Mouse (Mus musculus) frontal cortex, postnatal 14 days (tissue): Measurements from ENCODE around the gene P2ry6.

Experiments used
- DNase-seq, 2 experiments: peaks; one replicate each; pipeline ENCODE4 v3.0.0; 2022; ENCODE audit warnings: low spot score in 2 of 2

Gene P2ry6

DNA sequence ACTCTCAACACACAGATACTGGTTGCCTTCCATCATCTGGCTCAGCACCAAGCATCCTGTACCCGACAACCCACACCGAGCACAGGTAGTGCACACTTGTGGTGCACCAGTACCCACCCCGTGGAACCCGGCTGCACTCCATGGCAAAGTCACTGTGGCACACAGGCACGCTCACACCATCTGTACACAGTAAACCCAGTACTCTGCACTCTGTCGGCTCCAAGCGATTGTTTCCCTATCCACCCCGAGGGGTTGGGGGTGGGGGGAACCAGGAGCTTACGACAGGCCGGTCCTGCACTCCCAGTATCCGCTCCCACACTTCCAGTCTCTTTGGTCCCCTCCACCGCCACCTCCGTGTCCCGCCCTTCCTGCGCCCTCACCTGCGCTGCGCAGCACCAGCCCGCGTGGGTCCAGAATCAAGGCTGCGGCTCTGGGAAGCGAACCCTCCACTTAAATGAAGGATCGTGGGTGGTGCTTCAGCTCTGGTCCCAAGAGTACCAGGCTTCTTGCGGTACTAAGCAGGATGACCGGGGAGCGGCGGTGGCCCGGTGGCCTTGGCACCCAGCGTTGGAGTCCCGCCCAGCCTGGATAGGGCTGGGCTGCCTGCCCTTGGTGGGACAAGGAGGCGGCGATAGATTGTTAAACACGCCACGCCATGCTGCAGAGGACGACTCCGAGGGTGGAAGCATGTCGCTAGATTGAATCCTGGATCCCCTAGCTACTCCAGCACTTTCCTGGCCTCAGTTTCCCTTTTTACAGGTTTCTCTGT lies at the start of gene P2ry6:
Gene P2ry6, minus strand, starts transcription at position 515 of the 769 bp plus-strand sequence.
- DNase-seq, result no peak

DNA sequence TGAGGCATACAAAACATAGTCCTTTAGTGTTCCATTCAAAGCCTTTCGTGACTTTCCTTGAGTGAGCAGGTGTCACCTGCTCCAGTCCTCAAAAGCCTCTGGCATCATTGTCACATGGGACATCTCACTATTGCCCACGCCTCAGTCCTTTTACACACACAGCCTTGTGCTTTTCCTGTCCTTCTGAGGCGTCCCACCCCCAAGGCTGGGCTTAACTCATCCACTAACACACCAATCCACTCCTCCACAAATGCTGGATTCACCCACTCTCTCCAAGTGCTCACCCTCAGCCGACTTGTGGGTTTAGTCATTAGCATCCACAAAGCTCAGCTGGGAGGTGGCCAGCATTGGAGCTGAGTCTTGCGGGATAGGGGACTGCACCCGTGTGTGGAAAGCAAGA lies 43.0 kb upstream of the P2ry6 start:
- DNase-seq, result no peak

DNA sequence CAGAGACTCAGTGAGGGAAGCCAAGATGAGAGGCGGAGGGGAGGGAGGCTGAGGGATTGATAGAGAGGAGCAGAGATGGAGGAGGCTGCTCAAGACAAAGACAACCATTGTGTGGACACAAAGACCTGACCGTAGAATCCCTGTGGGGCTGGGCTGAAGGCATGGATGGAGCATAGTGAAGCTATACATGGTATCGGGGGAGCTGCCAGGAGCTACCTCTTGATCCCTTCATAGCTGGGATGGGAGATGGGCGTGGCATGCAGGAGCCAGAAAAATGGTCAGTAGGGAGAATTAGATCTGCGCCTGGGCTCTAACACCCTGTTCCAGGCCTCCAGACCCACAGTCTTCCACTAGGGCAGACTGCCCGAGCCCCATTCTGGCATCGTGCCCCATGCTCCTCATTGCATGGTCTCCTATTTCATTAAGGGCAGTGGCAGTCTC lies 42.6 kb upstream of the P2ry6 start:
- DNase-seq, result peak in 1 of 2 experiments; percentile 25

DNA sequence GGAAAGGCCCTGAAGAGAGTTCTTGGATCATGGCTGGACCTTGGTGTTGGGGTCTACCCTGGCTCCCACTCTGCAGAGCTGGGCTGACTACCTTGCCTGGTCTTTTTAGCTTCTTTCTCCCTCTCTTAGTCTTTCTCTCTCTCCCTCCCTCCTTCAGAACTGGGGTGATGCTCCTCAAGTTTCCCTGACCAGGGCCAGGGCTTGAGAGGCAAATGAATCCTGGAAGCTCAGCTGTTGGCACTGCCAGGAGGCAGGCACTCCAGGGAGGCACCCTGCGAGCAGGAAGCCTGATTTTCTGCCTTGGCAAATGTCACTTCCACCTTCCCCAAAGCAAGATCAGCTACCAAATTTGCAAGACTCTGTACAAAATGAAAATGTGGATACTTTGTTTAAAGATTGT lies 40.5 kb upstream of the P2ry6 start:
- no peak for DNase-seq

DNA sequence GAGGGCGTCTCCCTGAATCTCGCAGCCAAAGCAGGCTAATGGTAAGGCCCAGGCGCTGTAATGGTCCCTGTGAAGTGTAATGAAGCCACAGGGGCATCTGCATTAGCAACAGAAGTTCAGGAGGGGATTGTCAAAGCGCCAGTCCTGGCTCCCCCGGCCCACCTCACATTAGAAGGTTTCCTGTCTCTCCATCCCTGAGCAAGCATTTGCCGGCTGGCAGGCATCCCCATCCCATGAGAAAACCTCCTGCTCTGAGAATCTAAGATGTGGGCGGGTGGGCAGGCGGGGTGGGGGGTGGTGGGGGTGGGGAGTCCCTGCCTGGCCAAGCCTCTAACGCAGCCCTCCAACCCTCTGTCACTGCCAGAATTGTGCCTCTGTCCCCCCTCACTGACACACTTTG lies 39.6 kb upstream of the P2ry6 start:
- no peak for DNase-seq

DNA sequence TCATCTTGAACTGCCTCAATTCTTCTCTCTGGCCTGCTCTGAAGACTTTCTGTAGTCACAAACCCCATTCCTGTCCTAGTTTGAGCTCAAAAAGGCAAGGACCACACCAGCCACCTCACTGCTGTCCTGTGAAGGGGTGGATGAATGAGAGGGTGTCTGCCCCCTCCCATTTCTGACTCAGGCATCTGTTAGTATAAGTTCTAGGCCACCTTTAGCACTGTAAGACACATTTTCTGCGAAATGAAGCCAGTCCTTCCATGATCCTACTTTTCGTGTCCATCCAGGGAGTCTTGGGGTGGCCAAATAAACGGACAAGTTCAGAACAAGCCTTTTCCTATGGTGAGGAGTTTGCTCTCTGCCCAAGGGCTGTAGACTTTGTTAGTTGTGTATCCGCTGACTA lies 38.1 kb upstream of the P2ry6 start, which contains the start of gene P2ry2:
Gene P2ry2, minus strand, starts transcription at position 326 of the 400 bp plus-strand sequence.
- DNase-seq, result no peak

DNA sequence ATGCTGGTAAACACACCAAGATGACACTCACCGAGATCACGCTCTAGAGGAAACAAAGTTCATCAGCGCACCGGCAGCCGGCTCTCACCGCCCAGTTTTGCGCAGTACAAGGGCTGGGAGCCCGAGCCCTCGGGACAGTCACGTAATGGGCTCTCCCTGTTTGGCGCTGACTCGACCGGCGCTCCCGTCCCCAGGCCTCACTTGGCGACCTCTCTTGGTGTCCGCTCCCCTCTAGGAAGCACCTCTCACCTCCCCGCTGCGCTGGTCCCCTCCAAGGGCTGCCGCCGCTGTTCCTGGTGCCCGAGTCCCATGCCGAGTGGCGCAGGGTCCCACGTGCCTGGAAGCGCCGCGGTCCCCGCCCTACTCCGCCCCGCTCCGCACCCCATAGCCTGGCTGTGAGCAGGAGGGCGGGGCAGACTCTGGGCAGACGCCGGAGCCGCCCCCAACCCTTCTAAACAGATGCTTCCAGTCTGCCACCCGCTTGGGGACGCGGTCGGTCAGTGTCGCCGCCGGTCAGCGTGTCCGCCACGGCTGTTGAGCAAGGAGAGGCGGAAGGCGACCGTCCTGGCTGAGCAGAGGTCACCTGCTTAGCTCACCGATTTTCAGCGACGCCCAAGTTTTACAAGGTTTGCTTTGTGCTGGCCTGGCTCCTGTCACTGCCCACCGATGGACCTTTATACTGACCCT lies 37.4 kb upstream of the P2ry6 start:
- DNase-seq, result no peak

DNA sequence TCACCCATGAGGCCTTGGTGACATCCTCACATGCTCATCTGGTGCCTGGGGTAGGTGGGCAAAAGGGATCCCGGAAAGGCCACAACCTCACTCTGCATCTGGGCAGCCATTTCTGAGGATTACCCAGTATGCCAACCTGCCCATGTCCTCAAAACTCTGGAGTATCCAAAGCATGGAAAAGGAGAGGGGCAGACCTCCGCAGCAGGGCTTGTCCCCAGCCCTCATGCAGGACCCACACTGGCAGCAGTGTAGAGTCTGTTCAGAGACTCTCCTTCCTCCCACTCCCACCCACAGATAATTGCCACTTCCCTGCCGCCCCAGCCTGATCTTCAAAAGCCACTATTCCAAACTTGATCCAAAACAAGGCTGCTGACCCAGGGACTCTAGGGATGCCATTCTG lies 36.3 kb upstream of the P2ry6 start:
- DNase-seq, result no peak

DNA sequence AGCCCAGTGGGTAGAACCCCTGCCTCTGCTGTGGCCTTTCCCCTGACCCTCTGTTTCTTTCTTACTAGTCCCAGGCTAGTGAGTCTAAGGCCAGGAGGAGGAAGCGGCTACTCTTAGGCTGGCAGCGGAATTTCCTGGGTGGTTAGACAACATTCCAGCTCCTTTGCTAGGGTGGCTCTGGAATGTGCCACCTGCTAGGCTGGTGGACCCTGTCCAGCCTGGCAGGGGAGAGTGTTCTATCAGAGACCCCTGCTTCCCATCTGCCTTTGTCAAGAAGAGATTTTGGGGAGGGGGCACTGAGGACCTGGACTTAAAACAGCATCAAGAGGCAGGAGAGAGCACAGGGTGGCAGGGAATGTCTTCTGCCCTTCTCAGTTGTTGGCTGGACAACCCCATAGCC lies 31.8 kb upstream of the P2ry6 start:
- DNase-seq, result no peak

DNA sequence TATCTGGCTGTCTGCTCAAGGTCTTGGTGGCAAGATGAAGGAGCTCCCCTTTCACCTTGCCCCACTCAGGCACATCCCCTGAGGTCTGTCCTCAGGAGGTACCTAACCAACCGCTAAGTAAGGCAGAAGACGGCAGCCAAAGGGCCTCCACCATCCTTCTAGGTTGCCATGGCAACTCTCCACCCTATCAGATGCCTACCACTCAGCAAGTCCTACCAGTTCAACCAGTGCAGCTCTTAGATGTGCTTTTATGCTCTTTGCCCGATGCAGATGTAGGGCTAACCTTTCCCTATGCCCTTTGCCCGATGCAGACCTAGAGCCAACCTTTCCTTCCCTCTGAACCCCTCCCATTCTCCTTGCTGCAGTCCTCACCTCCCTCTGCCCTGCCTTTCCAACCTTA lies 30.7 kb upstream of the P2ry6 start:
- DNase-seq, result no peak

DNA sequence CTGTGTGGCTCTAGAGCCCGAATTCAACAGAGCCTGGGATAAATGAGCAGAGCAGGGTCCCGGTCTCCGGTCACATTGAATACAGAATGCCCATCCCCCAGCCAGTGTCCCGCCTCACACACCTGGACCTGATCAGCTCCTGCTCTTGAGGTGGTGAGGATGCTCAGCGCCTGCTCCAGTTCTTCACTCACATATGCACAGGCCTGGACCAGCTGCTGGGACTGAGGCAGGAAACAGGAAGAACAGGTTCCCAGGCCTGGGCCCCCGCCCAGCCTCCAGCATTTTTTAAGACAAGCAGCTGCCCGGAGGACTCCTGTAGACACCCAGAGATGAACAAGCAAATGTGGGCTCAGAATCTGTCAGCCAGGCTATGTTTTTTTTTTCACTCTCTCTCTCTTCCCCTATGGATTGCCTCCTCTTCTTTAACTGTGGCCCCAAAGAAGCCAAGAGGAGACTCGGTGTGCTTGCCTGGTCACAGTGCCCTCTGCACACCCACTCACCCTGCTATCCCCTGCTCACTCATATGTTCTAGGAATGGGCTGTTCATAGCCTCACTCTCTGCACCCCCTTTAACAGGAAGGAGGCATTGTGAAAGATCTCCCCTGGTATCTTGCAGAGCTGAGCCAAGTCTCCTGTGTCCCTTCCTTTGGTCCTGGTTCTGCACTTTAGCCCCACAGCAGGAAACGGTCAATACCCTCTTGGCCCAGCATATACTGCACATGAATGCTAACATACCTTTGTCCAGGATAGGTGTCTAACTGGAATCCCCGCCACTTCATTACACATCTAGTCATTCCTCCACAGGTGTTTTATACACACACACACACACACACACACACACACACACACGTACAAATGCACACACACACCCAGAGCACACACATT lies 29.2 kb upstream of the P2ry6 start:
- no peak for DNase-seq

DNA sequence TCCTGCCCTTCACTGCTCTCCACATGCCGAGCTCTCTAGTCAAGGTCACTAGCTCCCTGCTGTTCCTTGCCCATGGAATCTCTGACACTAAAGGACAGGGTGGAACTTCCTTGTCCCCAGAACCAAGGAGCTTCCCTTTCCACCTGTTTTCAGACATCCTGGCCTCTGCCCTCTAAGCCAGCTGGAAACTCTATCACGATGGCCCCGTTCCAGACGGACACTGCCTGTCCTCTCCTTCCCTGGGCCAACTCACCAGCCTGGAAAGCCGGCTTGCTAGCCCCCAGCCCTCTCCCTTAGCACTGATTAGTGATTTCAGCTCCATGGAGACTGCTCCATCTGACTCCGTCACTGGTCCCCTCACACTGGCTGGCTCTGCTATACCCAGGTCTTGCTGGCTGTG lies 27.8 kb upstream of the P2ry6 start:
- no peak for DNase-seq

DNA sequence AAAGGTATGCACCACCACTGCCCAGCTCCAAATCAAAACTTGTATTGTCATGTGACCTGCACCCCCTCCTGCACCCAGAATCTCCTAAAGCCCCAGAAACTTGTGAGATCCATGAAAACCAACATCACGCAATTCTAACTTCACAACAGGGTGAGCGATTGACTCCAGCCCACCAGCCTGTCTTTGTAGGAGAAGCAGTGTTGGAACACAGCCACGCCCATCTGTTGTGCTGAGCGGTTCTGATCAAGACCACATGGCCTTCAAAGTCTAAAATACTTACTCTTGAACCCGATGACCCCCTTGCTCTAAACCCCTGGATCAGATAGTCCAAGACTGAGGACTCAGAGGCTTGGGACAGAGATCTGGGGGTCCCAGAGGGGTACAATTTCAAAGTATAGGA lies 25.2 kb upstream of the P2ry6 start:
- no peak for DNase-seq

DNA sequence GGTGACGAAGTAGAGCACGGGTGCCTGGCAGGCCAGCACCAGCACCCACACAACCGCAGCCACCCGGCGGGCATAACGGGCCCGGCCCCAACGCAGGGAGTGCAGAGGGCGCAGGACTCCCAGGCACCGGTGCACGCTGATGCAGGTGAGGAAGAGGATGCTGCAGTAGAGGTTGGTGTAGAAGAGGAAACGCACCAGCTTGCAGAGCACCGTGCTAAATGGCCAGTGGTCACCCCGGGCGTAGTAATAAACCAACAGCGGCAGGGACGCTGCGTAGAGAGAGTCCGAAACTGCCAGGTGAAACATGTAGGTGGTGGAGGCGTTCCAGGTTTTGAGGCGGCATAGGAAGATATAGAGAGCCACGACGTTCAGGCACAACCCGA lies 24.1 kb upstream of the P2ry6 start:
- DNase-seq, result no peak

DNA sequence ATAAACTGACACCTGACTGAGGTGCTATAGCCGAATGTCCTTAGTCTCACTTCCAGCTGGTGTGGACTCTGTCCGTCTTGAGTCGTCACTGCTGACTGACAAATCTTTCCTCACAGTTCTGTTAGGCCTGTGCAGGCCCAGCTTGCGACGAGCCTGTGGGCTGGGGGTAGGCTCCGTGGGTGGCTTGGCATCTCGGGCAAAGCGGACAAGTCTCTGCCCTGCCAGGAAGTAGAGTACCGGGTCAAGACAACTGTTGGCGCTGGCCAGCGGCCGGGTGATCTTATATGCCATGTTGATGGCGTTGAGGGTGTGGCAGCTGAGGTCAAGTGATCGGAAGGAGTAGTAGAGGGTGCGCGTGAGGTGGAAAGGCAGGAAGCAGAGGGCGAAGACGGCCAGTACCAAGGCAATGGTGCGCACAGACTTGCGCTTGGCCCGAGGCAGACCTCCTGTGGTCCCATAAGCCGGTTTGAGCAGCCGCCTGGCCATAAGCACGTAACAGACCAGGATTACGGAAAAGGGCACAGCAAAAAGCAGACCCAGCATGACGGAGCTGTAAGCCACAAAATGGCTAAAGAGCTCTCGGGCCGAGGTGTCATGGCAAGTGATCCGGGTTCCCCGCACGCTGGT lies 23.6 kb upstream of the P2ry6 start:
- DNase-seq, result no peak

DNA sequence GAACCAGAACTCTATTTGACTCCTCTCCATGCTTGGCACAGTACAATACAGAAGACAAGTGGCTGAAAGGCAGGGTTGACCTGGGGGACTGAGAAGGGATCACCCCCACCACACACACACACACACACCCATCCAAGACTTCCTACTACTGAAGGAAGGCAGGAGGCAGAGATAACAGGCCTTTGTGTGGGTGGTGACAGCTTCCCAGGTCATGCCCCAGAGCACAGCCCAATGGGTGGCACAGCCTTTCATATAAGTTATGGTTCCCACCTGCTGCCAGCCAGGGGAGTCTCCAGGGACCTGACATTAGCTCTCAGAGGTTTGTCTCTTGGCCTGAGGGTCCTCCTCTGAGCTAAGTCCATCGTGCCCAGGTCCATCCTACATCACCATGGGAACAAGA lies 22.8 kb upstream of the P2ry6 start:
- DNase-seq, result no peak

DNA sequence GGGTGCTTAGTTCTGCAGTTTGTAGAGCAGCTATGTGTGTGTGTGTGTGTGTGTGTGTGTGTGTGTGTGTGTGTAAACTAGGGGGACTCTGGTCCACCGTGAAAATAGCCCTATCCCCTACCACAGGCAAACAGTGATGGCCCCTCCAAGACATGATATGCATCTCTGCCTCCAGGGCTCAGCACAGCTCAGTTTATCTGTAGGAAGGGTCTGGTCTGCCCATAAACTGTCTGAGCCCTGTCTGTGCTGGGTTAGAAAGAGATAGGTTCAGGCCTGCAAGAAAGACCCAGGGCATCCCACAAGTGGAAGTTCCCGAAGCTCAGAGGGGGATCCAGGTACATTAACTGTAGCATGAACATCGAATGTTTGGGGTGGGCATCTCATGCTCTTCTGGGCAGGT lies 21.5 kb upstream of the P2ry6 start:
- DNase-seq, result no peak

DNA sequence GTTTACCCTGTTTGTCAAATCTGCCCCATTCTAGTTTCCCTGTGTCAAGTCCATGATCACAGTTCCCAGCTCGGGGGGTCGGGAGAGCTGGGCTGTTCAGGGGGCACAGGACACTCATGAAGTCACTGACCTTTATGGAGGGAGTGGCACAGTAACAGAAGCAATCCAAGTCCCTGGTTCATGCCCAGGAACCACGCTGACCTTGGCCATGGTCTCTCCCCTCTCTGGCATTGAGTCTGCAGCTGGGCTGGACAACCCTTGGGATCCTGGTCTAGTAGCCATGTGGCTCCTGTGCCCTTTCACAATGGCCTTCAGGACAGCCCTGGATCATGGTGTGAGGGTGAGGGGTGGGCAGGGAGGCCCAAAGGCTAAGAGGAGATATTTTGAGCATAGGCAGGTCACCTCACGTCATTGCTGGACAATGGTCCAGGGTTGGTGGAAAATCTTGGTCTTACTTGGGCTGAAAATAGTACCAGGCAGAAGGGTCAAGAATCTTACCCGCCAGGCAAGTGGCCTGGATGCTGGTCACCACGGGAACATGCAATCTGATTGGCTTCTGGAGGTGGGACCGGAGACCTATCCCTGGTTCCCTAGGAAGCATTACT lies 20.9 kb upstream of the P2ry6 start:
- no peak for DNase-seq

DNA sequence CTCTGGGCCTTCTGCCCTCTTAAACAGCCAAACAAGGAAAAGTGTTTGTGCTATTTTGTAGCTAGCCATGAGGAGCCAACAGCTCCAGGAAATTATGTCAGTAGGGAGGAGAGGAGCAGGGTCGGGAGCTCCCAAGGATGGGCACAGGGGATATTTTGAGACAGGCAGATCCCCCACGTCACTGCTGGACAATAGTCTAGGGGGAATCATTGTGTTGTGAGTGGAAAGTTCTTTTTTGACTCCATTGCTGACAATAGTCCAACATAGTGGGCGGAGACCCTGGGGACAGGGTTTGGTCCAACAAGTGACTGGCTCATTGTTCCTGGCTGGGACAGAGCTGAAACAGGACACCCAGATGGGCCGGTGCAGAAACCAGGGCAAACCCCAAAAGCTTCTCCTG lies 18.7 kb upstream of the P2ry6 start:
- DNase-seq, result no peak

DNA sequence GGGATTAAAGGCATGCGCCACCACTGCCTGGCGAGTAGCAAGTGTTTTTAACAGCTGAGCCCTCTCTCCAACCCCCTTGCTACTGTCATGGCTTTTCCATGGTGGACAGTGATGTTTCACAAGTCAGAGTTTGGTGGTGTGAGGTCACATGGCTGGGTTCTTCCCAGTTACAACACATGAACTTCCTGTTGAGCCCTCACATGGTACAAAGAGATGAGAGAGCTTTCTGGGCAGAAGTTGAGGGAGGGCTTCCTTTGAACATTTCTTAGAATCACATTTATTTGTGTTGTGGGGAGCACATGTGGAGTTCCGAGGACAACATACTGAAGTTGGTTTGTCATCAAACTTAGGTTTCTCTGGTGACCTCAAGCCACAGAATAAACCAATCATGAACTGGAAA lies 17.5 kb upstream of the P2ry6 start:
- DNase-seq, result no peak

DNA sequence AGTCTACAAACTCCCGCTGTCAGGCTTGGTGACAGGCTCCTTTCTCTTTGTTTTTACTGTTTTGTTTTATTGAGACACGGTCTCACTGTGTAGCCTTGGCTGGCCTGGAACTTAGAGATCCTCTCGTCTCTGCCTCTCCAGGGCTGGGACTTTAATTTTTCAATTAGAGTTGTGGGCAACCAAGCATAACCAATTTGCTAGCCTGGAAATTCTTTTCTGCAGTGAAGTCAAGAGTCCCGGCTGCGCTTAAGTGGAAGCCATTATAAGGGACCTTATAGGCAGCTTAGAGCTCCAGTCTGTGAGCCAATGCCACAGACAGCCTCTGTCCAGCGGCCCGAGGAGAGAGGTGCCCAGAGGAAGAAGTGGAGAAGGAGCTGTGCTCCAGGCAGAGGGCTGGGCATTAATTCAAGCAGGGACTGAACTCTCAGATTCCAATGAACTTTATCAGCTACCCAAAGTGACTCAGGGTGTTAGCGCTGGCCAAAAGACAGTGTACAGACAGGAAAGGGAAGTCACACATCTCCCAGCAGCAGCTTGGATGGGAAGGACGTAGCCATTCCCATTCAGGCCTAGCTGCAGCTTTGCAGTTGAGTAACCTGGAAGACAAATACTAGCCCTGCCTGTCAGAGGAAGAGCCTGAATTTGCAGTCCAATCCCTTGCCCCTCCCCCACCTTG lies 16.3 kb upstream of the P2ry6 start:
- no peak for DNase-seq
